Mouse (Mus musculus): ENCODE results near the gene Myo10. TPM values are rescaled to one million over a fixed set of nuclear protein-coding genes. Genes with fewer than 3 reads are reported as not detected.

The Myo10 gene
- polyA plus RNA-seq, 1 experiment from 2014 or later = 5.9 TPM

DNA sequence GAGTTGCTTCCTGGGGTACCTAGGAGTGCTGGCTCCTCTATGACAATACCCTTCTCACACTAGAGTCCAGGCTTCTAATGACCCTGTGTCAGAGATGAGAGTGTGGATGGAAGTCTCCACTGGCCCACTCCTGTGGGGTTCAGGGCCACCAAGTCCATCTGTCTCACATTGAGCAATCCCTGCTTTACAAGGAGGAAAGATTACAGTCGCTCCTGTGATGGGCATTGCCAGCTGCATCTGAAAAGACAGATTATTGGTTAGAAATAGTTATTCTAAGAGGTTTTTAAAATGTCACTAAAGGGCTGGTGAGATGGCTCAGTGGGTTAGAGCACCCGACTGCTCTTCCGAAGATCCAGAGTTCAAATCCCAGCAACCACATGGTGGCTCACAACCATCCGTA lies 72.4 kb downstream of the Myo10 start:
- 74% methylated on average over 3 of the region's 4 CpGs for WGBS (ENCODE audit: insufficient replicate concordance)
- no peak for TF ChIP-seq EP300 (IDR thresholded peaks at IDR 0.05; ENCODE audit: low read depth)
- TF ChIP-seq CTCF (IDR thresholded peaks at IDR 0.05; ENCODE audit: low read depth) = no peak
- Histone ChIP-seq H3K9ac (replicated peaks) (no peak overlapping the region), H3K4me2 (ENCODE audit: low read depth, low read length) (no peak overlapping the region), H3K9me3 (ENCODE audit: low read length) (no peaks in the 10 kb centered on the region), H3K36me3 (replicated peaks; ENCODE audit: insufficient read depth, low read length) (no peaks in the 10 kb centered on the region), H3K4me3 (ENCODE audit: low read depth, low read length) (no peak overlapping the region), H3K27ac (ENCODE audit: low read depth) (no peak overlapping the region), H3K4me1 (ENCODE audit: insufficient read depth) (peaks cover 14% of the 10 kb centered on the region), H3K27me3 (ENCODE audit: insufficient read depth, low read length) (no peaks in the 10 kb centered on the region)
- DNase-seq (no peak), ATAC-seq (no peak)

DNA sequence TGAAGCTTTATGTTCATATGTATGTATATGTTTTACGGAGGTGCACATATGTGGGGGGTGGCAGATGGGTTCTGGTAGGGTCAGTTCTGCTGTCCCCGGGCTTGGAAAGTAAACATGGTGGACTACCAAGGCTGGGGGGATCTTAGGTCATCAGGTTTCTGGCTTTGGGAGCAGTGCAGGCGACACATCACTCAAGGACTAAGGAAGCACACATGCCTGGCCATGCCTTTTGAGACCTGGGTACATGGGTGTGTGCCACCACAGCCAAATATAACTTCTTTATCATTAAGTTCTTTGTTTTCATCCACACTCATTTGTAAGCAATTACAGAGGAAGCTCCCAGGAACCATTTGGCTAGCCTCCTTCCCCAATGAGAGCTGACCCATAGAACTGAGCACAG lies 72.9 kb downstream of the Myo10 start:
- TF ChIP-seq EP300 (IDR thresholded peaks at IDR 0.05; ENCODE audit: low read depth) (no peak), CTCF (IDR thresholded peaks at IDR 0.05; ENCODE audit: low read depth) (no peak)
- H3K27ac ChIP-seq (ENCODE audit: low read depth) = no peak overlapping the region
- no peaks in the 10 kb centered on the region for H3K9me3 ChIP-seq (ENCODE audit: low read length)
- H3K27me3 ChIP-seq (ENCODE audit: insufficient read depth, low read length) = no peaks in the 10 kb centered on the region
- H3K4me1 ChIP-seq (ENCODE audit: insufficient read depth) = peaks cover 14% of the 10 kb centered on the region
- WGBS (ENCODE audit: insufficient replicate concordance) = 80% methylated on average over 3 of the region's 3 CpGs
- ATAC-seq (no peak), DNase-seq (no peak)
- no peak overlapping the region for H3K4me2 ChIP-seq (ENCODE audit: low read depth, low read length)
- no peak overlapping the region for H3K9ac ChIP-seq (replicated peaks)
- H3K4me3 ChIP-seq (ENCODE audit: low read depth, low read length) = no peak overlapping the region
- no peaks in the 10 kb centered on the region for H3K36me3 ChIP-seq (replicated peaks; ENCODE audit: insufficient read depth, low read length)

DNA sequence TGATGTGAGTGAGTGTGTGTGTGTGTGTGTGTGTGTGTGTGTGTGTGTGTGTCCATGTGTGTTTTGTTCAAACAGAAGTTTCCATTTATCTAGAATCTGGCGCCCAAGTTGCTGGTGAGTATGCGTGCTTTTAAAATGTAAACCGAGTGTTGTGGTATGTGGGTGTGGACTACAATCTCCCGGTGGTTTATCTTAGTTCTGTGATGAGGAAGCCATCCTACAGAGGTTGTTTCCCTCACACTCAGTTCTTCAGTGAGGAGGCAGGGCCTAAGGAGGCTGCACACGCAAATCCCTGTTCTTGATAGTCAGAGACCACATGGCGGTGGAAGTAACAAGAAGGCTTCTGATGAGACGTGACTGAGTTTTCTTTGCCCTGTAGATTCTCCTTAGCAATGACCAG lies 73.6 kb downstream of the Myo10 start:
- no peaks in the 10 kb centered on the region for H3K9me3 ChIP-seq (ENCODE audit: low read length)
- H3K4me3 ChIP-seq (ENCODE audit: low read depth, low read length) = no peak overlapping the region
- no peak for TF ChIP-seq EP300 (IDR thresholded peaks at IDR 0.05; ENCODE audit: low read depth)
- TF ChIP-seq CTCF (IDR thresholded peaks at IDR 0.05; ENCODE audit: low read depth) = no peak
- WGBS (ENCODE audit: insufficient replicate concordance) = 56% methylated on average over 7 of the region's 7 CpGs
- H3K4me1 ChIP-seq (ENCODE audit: insufficient read depth) = peaks cover 12% of the 10 kb centered on the region
- no peak overlapping the region for H3K27ac ChIP-seq (ENCODE audit: low read depth)
- DNase-seq (no peak), ATAC-seq (no peak)
- no peaks in the 10 kb centered on the region for H3K36me3 ChIP-seq (replicated peaks; ENCODE audit: insufficient read depth, low read length)
- no peak overlapping the region for H3K4me2 ChIP-seq (ENCODE audit: low read depth, low read length)
- H3K9ac ChIP-seq (replicated peaks) = no peak overlapping the region
- H3K27me3 ChIP-seq (ENCODE audit: insufficient read depth, low read length) = no peaks in the 10 kb centered on the region

GRCm38 (mm10) chr15:25696660-25697059 lies 74.3 kb downstream of the Myo10 start:
- Histone ChIP-seq H3K9me3 (ENCODE audit: low read length) (no peaks in the 10 kb centered on the region), H3K4me3 (ENCODE audit: low read depth, low read length) (no peak overlapping the region), H3K4me1 (ENCODE audit: insufficient read depth) (0 out of 2 replicates have a peak, but pooled peaks cover 4% of the 10 kb centered on the region), H3K36me3 (replicated peaks; ENCODE audit: insufficient read depth, low read length) (no peaks in the 10 kb centered on the region; the same call in 1 of the 2 replicates), H3K27ac (ENCODE audit: low read depth) (no peak overlapping the region), H3K9ac (replicated peaks) (no peak overlapping the region), H3K4me2 (ENCODE audit: low read depth, low read length) (no peak overlapping the region), H3K27me3 (ENCODE audit: insufficient read depth, low read length) (no peaks in the 10 kb centered on the region)
- ATAC-seq (no peak), DNase-seq (no peak)
- TF ChIP-seq CTCF (IDR thresholded peaks at IDR 0.05; ENCODE audit: low read depth) = no peak
- TF ChIP-seq EP300 (IDR thresholded peaks at IDR 0.05; ENCODE audit: low read depth) = no peak
- WGBS (ENCODE audit: insufficient replicate concordance) = 87% methylated on average over 6 of the region's 6 CpGs

GRCm38 (mm10) chr15:25699032-25699557 lies 76.8 kb downstream of the Myo10 start:
- Histone ChIP-seq H3K4me2 (ENCODE audit: low read depth, low read length) (no peak overlapping the region), H3K27ac (ENCODE audit: low read depth) (no peak overlapping the region), H3K9ac (replicated peaks) (no peak overlapping the region), H3K36me3 (replicated peaks; ENCODE audit: insufficient read depth, low read length) (no peaks in the 10 kb centered on the region; the same call in 1 of the 2 replicates), H3K4me3 (ENCODE audit: low read depth, low read length) (no peak overlapping the region), H3K9me3 (ENCODE audit: low read length) (no peaks in the 10 kb centered on the region), H3K4me1 (ENCODE audit: insufficient read depth) (no peaks in the 10 kb centered on the region), H3K27me3 (ENCODE audit: insufficient read depth, low read length) (no peaks in the 10 kb centered on the region)
- ATAC-seq (no peak), DNase-seq (no peak)
- WGBS (ENCODE audit: insufficient replicate concordance) = 38% methylated on average over 4 of the region's 4 CpGs
- TF ChIP-seq CTCF (IDR thresholded peaks at IDR 0.05; ENCODE audit: low read depth) (no peak), EP300 (IDR thresholded peaks at IDR 0.05; ENCODE audit: low read depth) (no peak)

- no peak overlapping the region for H3K4me3 ChIP-seq (ENCODE audit: low read depth, low read length)
- no peak overlapping the region for H3K27ac ChIP-seq (ENCODE audit: low read depth)
- peaks cover 2% of the 10 kb centered on the region; the same call in 1 of the 2 replicates for H3K36me3 ChIP-seq (replicated peaks; ENCODE audit: insufficient read depth, low read length)
- H3K9ac ChIP-seq (replicated peaks) = no peak overlapping the region
- H3K27me3 ChIP-seq (ENCODE audit: insufficient read depth, low read length) = no peaks in the 10 kb centered on the region
- DNase-seq (no peak), ATAC-seq (no peak)
- H3K4me1 ChIP-seq (ENCODE audit: insufficient read depth) = no peaks in the 10 kb centered on the region
- TF ChIP-seq EP300 (IDR thresholded peaks at IDR 0.05; ENCODE audit: low read depth) = no peak
- no peak for TF ChIP-seq CTCF (IDR thresholded peaks at IDR 0.05; ENCODE audit: low read depth)
- whole genome bisulfite sequencing (ENCODE audit: insufficient replicate concordance) = 87% methylated on average over 5 of the region's 5 CpGs
- H3K4me2 ChIP-seq (ENCODE audit: low read depth, low read length) = no peak overlapping the region
- no peaks in the 10 kb centered on the region for H3K9me3 ChIP-seq (ENCODE audit: low read length)
Measured at GRCm38 (mm10) chr15:25702602-25703001, 80.3 kb downstream of the Myo10 start.
